Mouse (Mus musculus) small intestine, adult 10 weeks (tissue): Measurements from ENCODE around the gene Naf1. TPM values are rescaled to one million over a fixed set of nuclear protein-coding genes. Genes with fewer than 3 reads are reported as not detected.

Source experiments
- polyA plus RNA-seq: library from polyadenylated mRNA; stranded (reverse); fragments of 350-450 nt; fragmentation: Illumina TruSeq; extraction: RNeasy Lipid Tissue Mini Kit (QIAGEN cat#74804); gene quantifications from one replicate; pipeline ENCODE4 v1.2.3, GENCODE M21; 2014; ENCODE audit warnings: low replicate concordance

The Naf1 gene
- 14.4 TPM for polyA plus RNA-seq

GRCm38 (mm10) chr8:66860023-66860422, at the start of gene Naf1:
TSS of gene Naf1 (plus strand) at chr8:66860217.

Other genes with a start within 250 kb of the Naf1 start
- not detected for gene Npy5r, start 172.1 kb upstream of the Naf1 start, polyA plus RNA-seq
- 1.2 TPM for gene Npy1r, start 163.0 kb upstream of the Naf1 start, polyA plus RNA-seq